Mouse (Mus musculus): ENCODE results near the gene Plekhh2.

Gene Plekhh2

DNA sequence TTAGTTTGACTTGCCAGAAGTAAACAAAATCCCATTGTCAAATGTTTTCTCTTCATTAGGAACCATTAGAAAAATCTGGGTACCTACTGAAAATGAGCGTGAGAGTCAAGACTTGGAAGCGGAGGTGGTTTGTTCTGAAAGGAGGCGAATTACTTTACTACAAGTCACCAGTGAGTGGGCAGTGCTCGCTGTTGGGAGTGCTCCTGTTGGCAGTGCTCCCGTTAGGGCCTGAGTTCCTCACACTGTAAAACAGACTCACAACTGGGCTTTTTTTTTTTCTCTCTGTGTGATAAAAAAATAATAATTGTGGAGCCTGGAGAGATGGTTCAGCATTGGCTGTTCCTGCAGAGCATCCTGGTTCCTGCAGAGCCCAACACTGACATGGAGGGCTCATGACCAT, 63.4 kb downstream of the Plekhh2 start:
- no peak for DNase-seq

DNA sequence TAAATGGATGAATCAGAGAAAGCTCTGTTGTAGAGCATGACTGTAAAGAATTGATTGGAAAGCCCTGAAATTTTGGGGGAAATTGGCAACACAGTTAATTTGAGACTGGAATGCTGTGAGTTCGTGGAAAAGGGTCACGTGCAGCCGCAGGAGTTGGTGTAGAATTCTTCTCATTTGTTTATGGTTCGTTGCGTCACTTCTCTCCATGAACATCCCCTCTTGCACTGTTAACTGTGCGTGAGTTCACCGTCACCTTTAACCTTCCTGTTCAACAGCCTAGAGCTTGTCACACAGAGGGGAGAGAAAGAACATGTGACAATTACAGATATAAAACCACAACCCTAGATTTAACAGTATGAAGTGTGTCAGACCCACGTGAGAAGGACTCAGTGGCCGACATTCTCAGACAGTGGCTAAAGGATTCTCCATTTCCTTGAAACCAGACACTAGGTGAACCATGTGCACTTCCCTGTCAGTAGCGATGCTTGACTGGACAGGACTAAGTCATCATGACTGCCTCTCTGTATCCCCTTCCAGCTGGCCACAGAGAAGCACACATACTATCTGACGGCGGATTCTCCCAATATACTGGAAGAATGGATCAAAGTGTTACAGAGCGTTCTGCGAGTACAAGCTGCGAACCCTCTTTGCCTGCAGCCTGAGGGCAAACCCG, 65.1 kb downstream of the Plekhh2 start:
- DNase-seq = no peak

DNA sequence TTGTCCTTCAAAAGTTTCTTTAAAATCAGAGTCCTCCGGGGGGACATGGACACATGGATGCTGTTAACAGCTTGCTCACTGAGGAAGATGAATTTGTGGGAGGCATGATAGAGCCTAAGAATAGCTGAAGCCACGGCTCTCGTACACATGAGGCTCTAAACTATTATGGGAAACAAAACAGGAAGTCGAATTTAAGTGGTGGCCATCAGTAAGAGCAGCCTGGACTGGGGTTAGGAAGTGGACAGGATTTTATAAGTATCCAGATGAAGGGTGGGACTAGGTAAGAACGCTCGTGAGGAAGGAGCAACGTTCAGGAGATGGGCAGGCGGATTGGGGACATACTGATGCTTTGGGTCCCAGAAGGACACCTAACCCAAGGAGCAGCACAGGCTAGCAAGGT, 67.6 kb downstream of the Plekhh2 start:
- DNase-seq = no peak

DNA sequence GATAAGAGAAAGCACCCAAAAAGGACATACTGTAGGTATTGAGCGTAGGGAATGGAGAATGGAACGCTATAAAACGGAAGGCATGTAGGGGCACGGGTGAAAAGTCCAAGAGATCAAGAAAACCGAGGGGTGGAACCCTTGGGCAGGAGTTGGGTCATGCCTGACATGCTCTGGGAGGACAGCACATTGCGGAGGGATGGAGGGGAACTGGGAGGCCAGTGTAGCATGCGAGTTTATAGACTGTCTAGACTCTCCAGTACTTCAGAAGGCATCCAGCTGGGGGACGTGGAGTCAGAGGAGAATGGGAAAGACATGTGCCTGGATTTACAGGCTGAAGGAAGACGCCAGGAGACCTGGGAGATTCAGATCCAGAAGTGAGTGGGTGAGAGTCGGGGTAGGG, 68.1 kb downstream of the Plekhh2 start:
- DNase-seq = no peak

DNA sequence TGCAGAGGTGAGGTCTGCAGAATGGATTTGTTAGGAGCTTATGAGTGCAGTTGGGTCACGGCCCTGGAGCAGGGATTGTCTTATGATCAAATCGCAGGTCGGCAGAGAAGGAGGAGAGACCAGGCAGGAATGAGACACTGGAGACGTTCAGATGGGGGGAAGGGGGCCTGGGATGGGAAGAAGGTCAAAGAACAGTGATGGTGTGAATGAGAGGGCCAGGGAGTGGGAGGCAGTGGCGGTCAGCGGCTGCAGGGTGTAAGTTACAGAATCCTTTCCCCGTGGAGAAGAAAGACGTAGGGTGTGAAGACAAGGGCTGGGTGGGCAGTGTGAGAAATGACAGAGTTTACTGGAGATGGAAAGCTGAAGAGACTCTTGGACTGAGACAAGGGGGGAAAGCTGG, 69.1 kb downstream of the Plekhh2 start:
- DNase-seq = no peak

DNA sequence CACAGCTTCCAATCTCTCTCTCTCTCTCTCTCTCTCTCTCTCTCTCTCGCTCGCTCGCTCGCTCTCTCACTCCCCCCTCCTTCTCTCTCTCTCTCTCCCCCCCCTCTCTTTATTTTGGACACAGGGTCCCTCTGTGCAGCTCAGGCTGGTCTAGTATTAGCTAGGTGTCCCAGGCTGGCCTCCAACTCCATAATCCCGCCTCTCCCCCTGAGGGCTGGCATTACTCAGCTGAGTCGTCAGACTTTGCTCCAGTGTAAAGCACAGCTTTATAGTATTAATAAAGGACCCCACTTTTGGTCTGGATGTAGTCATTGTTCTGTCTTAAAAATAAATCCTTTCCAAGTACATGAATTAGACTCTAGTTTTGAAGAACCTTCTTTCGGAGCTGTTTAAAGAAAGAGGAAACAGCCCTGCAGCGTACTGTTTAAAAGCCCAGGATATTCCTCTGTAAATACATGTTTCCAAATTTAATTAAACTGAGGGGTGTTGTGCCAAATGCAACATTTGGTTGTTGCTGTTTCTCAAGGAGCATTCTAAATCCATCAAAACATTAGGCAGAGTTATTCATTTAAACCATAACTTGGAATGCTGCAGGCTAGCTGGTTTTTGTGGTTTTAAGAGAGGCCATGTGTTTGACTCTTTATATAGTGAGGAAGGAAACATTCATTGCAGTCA, 70.2 kb downstream of the Plekhh2 start:
- no peak for DNase-seq

DNA sequence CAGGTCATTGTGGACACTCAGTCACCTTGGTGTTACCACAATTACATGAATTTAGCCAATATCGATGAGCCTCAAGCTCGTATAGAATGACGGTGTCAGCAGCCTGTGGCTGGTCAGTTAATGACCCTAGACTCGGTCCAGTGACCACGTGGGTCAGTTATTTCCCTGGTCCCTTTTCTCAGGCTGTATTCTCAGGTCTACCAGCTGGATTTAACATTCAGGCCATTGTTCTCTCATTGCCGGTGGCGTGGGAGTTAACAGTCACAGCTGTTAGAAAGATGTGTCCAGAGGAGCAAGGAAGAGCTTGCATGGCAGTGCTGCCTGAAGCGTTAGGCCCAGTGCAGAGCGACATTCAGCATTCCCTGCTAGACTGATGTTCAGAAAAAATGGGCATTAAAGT, 72.4 kb downstream of the Plekhh2 start:
- DNase-seq = no peak

DNA sequence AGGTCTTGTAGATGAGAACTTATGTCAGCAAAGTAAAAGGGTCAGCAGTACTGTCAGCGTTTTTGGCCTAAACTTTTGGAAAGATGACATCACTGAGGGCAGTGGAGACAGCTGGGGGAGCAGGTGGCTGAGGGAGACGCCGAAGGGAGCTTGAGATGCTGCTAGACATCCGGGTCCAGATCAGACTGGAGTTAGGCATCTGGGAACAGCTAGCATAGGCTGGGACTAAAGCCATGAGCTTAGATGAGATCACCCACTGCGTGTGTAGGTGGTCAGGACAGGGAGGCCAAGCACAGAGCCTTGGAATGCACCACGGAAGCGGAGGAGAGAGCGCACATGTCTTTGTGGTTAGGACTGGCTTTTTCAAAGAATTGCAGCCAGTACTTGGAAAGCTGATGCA, 73.4 kb downstream of the Plekhh2 start:
- no peak for DNase-seq

DNA sequence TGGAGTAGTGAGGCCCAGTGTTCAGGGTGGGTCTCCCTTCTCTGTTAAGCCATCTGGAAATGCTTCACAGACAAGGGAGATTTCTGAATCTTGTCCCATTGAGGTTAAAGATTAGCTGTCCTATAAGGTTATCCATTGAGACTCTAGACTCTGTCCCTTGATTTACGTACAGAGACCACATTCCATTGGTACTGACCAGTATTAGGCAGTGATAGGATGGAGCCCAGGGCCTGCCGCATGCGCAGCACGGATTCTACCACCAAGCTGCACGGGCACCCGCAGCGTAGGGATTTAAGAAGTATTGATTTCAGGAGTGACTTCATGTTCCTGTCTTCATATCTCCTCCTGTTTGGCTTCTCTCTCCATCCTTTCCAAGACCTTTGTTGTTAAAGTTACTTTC, 78.4 kb downstream of the Plekhh2 start:
- DNase-seq = no peak

DNA sequence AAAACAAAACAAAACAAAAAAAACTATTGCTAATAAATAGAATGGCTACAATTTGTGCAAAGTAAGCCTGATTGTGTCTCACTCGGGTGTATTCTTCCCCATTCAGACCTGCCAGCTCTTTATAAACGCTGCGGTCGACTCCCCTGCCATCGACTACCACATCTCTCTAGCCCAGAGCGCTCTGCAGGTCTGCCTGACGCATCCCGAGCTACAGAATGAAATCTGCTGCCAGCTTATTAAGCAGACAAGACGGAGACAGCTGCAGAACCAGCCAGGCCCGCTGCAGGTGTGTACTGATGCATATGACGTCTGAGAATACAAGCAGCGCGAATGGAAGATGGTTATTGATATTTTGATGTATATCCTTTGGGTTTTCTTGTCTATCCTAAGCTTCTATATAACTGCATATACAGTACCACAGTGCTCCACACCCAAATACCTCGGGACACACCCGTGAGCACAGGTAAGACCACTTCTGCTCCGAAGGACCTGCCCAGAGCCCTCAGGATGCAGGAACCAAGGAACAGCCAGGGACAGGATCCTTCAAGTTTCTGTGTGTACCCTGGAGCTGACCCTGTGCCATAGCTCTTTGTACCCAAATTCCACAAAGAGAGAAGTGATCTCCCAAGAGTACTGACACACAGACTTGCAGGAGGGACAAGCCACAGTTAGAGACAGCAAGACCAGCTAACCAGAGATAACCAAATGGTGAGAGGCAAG, 79.9 kb downstream of the Plekhh2 start:
- DNase-seq = no peak

DNA sequence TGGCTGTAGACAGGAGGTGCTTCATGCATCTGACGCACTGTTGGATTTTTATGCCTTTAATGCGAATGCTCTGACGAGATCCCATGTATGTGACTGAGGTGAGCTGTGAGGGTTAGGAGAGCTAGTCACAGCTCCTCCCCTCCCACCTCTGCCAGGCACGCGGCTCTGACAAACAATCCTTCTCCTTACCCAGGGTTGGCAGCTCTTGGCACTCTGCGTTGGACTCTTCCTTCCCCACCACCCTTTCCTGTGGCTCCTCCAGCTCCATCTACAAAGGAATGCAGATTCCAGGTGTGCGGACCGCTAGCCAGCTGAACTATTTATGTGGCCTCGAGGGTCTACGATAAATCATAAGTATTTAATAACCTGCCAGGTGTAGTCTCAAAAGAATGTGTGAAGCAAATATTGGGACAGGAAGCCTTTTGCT, 84.3 kb downstream of the Plekhh2 start:
- no peak for DNase-seq

DNA sequence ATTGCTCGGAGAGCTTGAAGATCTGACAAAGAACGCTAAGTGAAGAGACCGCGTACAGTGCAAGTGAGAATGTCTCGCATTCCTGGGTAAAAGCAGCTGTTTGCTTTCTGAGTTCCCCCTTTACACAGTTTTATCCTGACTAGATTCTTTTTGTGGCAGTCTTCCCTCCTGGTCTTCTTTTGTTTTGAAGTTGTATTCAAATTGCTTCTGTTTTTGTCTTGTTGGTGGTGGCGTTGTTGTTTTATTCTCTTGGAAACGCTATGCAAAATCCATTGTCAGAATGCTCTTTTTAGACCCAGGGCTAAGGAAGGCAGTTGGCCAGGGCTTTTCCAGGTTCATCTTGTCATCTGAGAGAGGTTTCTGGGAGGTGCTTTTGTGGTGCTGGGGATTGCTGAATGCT, 84.8 kb downstream of the Plekhh2 start:
- no peak for DNase-seq

DNA sequence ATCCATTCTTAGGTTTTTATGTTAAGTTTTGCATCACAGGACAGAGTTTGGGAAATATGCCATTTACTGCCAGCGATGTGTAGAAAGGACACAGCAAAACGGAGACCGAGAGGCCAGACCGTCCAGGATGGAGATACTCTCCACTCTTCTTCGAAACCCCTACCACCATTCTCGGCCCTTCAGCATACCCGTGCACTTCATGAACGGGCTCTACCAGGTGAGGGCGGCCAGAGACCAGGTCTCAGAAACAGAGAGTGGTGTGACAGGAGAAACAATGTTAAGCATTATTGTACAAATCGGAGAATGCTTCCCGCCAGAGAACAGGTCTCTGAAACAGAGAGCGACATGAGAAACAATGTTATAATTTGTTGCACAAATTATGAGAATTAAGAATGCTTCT, 86.2 kb downstream of the Plekhh2 start:
- DNase-seq = no peak

DNA sequence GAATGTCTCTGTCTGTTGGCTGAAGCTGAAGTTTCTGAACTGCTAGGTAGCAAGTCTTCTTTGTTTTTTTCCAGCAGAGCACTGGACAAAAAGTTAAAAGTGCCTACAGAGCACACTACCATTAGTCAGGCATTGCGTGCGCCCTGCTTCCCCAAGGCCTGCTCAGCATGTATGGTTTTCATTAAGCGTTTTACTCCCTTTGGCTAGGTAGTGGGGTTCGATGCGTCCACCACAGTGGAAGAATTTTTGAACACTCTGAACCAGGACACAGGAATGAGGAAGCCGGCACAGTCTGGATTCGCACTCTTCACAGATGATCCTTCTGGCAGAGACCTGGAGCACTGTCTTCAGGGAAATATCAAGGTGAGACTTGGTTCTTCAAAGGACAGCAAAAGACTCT, 87.2 kb downstream of the Plekhh2 start:
- DNase-seq = no peak

DNA sequence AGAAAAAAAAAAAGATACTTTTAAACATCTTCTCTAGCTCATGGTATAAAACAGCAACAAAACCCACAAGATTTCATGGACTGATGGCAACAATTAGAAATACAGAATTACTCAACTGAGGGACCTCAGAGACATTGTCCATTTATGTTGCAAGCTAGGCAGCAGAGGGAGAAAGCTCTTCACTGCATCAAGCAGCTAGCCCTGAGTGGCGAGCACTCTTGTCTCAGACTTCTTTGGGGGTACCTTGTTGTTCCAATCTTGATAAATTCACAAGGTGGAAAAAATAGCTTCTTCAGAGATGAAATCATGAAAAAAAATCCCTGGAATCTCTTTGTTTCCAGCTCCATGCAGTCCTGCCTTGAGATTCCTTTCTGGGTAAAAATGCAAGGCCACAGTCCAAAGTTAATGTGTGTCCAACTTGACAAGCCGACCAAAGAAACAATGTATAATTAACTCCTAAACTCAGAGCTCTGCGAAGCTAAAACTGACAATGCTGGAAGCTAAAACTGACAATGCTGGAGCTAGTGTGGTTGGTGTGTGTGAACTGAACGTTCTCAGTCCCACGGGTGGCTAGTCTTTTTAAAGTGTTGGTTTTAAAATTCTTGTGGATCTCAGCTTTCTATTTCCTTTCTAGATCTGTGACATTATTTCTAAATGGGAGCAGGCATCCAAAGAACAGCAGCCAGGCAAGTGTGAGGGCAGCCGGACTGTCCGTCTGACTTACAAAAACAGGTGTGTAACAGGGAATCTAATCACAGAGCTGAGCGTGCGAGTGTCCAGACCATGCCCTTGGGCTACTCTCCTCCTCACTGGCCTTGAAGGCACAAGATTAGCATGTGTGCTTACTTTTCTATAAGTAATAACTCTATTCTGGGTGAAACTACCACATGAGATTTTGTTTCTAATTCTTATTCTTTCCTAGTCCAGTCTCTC, 88.6 kb downstream of the Plekhh2 start:
- DNase-seq = no peak

DNA sequence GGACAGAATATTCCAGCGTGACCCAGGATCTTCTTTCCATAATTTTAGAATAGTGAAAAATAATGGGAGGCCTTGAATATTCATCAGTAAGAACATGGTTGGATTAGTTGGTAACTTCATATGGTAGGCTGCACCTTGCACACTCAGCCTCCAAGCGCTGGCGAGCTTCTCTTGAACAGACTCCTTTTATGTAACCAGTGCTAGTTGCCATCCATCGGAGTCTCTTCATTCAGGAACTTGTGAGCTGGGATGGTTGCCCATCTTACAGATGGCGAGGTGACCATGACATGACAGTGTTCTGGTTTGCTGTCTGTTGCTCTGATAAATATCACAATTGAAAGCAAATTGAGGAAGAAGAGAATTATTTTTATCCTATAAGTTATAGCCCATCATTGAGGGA, 90.1 kb downstream of the Plekhh2 start:
- DNase-seq = no peak

DNA sequence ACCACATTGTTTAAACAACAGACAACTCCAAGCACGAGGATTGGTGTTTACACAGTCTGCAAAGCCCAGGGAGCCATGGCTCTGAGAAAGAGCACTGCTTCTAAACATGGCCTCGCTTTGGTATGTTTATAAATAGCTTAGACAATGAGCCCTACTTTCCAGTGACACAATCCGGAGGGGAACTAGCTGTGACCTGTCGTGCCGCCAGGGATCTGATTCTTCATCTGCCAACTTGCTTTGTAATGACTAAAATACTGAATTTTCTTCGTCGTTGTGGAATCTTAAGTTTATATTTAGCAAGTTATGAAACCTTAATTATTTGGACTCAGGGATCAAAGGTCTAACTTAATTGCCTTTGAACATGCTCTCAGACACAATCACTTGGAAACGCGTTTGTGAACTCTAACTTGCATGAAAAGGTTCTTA, 91.5 kb downstream of the Plekhh2 start:
- DNase-seq = no peak

DNA sequence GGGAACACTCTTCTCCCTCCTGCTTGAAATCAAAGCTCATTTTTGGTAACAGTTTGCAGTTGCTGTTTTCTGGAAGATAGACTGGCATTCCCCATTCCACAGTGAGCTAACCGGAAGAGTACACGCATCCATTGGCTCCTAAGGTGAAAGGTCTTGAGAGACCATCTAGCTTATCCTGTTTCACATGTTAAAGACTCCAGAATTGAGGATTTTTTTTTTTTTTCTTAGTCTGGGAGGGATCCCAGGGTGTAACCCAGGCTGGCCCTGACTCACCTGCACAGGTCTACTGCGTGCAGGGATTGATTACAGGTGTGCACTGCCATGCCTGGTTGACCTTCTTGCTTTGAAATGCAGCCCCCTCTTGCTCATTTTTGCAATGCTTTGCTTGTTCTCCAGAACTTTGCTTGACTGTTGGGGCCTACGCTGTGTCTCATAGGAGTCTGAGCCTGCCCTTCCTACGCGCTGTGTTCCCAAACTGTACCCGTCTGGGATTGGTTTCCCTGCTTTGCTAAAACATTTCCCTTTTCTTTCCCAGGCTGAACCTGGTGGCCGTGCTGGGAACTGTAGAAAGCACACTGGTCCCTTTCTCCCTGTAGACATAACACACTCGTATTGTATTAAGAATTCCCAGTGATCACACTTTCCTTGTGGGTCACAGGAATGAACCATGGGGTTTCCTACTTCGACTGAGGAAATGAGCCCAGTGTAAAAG, 92.2 kb downstream of the Plekhh2 start:
- no peak for DNase-seq

DNA sequence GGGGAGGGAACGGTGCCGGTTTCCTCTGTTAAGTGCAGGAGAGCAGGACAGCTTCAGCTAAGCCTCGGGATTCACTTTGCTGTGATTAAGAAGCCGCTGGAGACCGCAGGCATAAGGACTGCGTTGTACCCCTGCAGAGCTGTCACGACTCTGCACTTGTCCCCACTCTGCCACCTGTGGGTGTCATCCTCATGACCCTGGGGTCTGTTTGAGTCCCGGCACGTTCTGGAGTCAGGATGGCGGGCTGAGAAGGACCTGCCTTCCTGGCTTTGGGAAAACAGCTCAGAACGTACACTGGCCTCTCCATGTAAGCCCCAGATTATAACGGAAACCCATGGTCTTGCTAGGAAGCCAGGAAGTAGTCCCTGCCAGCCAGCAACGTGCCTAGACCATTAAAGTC, 95.3 kb downstream of the Plekhh2 start:
- no peak for DNase-seq

DNA sequence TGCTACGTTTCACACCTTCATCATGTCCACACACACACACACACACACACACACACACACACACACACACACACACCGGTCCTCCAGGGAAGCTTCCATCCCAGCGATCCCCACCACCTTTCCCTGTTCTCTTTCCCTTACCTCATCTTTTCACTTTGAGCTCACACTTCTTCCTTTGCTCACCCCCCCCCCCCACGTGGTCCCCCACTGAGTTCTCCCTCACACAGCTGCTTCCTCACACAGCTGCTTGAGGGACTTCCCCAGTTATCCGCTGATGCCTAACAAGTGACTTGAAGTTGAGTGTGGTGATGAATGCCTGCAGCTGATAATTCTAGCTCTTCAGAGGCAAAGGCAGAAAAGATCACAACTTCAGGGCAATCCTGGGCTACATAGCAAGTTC, 95.9 kb downstream of the Plekhh2 start:
- DNase-seq = peak; percentile 49 to 50

DNA sequence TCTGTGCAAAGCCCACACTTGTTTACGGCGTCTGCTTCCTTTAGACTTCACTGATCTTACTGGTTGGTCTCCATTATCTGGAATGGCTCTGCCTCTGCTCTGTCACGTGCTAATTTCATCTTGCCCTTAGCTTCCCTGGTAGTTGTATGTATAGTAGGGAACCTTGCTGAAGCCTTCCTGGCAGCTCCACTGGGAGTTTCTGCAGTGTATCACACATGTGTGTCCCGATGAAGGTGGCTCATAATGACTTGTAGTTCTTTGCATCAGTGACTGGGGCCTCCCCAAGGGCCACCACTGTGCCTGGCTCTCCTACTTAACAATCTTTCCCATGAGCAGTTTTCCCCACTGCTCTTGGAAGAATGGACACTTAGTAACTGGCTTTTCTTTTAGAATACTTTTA, 96.9 kb downstream of the Plekhh2 start:
- no peak for DNase-seq

DNA sequence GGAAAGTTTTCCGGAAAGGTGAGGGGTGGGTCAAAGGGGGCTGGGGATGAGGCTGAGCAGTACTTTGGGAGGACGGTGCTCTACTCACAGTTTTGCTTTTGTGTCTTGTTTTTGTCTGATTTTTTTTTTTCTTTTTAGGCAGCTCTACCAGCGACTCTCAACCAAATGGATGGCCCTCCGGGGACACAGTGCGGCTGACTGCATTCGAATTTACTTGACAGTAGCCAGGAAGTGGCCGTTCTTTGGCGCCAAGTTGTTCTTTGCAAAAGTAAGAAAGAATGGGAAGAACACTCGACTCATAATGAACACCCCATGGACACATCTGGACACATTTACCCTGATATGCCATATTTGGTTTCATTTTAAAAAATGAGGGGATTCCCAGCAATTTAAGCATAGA, 99.8 kb downstream of the Plekhh2 start:
- no peak for DNase-seq

DNA sequence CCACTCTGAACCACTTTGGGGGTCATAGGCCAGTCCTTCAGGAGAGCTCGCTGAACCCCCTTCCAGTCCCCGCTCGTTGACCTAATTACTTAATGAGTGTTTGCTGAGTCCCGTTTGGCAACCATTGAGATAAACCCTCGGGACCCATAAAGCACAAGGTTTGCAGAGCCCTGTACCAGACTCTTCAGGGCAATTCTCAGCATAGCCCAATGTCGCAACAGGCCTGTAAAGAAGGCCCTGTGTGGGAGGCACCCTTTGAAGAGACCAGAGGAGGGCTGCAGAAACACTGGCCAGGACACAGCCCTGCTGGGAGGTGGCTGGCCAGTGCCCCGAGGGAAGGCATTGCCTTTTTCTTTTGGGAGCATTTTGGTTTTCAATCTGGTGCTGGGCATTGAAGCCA, 100.3 kb downstream of the Plekhh2 start:
- no peak for DNase-seq
